33 mouse cellular contexts compared by ENCODE assay signal in genomic region chr11:97968385-97968784, GRCm38 (mm10). TPM values are rescaled to one million over a fixed set of nuclear protein-coding genes. Genes with fewer than 3 reads are reported as not detected.
"Had no signal": no experiment of that assay in that cellular context is flagged by ENCODE, and none has a peak within 500 bp of the region (broad histone marks: within the 10 kb centered on the region; RNA-seq: fewer than 3 reads in every experiment).

No protein-coding gene starts in this region.

- H3K9me3 ChIP-seq: limb, embryonic 10.5 days; limb, embryonic 12.5 days; limb, embryonic 15.5 days; liver, embryonic 12.5 days; liver, embryonic 13.5 days; liver, embryonic 15.5 days; lung, embryonic 15.5 days; megakaryocyte, embryonic 14.5 days; midbrain, embryonic 12.5 days; midbrain, embryonic 13.5 days; midbrain, embryonic 15.5 days; neural tube, embryonic 12.5 days had no signal

- H3K4me1 ChIP-seq: limb, embryonic 10.5 days; limb, embryonic 12.5 days; limb, embryonic 13.5 days; liver, embryonic 12.5 days; liver, embryonic 13.5 days; liver, embryonic 15.5 days; neural tube, embryonic 12.5 days had no signal

- H3K4me2 ChIP-seq: limb, embryonic 12.5 days; limb, embryonic 13.5 days; limb, embryonic 15.5 days; liver, embryonic 11.5 days; liver, embryonic 12.5 days; liver, embryonic 13.5 days; liver, embryonic 15.5 days; lung, embryonic 14.5 days; lung, embryonic 15.5 days; midbrain, embryonic 11.5 days; midbrain, embryonic 12.5 days; midbrain, embryonic 13.5 days; midbrain, embryonic 15.5 days; neural tube, embryonic 12.5 days had no signal

- H3K27me3 ChIP-seq: limb, embryonic 15.5 days; lung, embryonic 15.5 days; midbrain, embryonic 12.5 days; midbrain, embryonic 13.5 days; midbrain, embryonic 15.5 days; neural tube, embryonic 12.5 days had no signal

- H3K27ac ChIP-seq: limb, embryonic 10.5 days; limb, embryonic 12.5 days; limb, embryonic 13.5 days; limb, embryonic 15.5 days; liver, embryonic 12.5 days; liver, embryonic 13.5 days; liver, embryonic 14.5 days; liver, embryonic 15.5 days; lung, embryonic 15.5 days; macrophage; midbrain, embryonic 10.5 days; midbrain, embryonic 12.5 days; midbrain, embryonic 13.5 days; midbrain, embryonic 15.5 days; neural tube, embryonic 12.5 days had no signal

- H3K4me3 ChIP-seq: limb, embryonic 10.5 days; limb, embryonic 12.5 days; limb, embryonic 13.5 days; limb, embryonic 15.5 days; liver, embryonic 12.5 days; liver, embryonic 13.5 days; liver, embryonic 15.5 days; lung, embryonic 15.5 days; megakaryocyte, embryonic 14.5 days; midbrain, embryonic 10.5 days; midbrain, embryonic 12.5 days; midbrain, embryonic 13.5 days; midbrain, embryonic 15.5 days; myocyte; neural tube, embryonic 12.5 days had no signal

- ATAC-seq: liver, embryonic 12.5 days; liver, postnatal 0 days; lung, postnatal 0 days; midbrain, embryonic 13.5 days; midbrain, embryonic 15.5 days; midbrain, embryonic 16.5 days had no signal

- H3K9ac ChIP-seq: limb, embryonic 12.5 days; limb, embryonic 13.5 days; limb, embryonic 15.5 days; liver, embryonic 12.5 days; liver, embryonic 13.5 days; liver, embryonic 14.5 days; liver, embryonic 15.5 days; liver, postnatal 0 days; lung, embryonic 14.5 days; lung, embryonic 15.5 days; midbrain, embryonic 12.5 days; midbrain, embryonic 13.5 days; midbrain, embryonic 15.5 days; neural tube, embryonic 12.5 days had no signal

- DNase-seq: left cerebral cortex, postnatal 4 days; liver; liver, embryonic 13.5 days; liver, postnatal 0 days; lung, adult 18-20 months; lung, adult 2 months; lung, embryonic 14.5 days; lung, postnatal 10 days; lung, postnatal 14 days; lung, postnatal 36 days; lung, postnatal 4 days; midbrain, embryonic 14.5 days had no signal

- H3K36me3 ChIP-seq: limb, embryonic 10.5 days; limb, embryonic 12.5 days; limb, embryonic 13.5 days; limb, embryonic 15.5 days; liver, embryonic 12.5 days; liver, embryonic 13.5 days; liver, embryonic 15.5 days; lung, embryonic 15.5 days; midbrain, embryonic 10.5 days; midbrain, embryonic 12.5 days; midbrain, embryonic 13.5 days; midbrain, embryonic 15.5 days; neural tube, embryonic 12.5 days had no signal

RNA-seq across cellular contexts. Expression of gene Plxdc1, which starts 17.9 kb away (rescaled TPM):
- polyA plus RNA-seq: limb, embryonic 10.5 days; limb, embryonic 12.5 days; midbrain, embryonic 11.5 days; neural tube, embryonic 11.5 days had no signal
